Mouse (Mus musculus) forebrain, embryonic 12.5 days (tissue): Measurements from ENCODE around the gene Thrb. TPM values are rescaled to one million over a fixed set of nuclear protein-coding genes. Genes with fewer than 3 reads are reported as not detected.

Experiments
- ATAC-seq: fragments of 200-750 bp; cut with Nextera tagmentation; 2 replicates; pipeline ENCODE4 v1.8.0; 2017; ENCODE audit warnings: moderate TSS enrichment; ENCODE audit not compliant: low FRiP score
- H3K27ac ChIP-seq: fragments of 300-500 bp; sonication (generic); 2 replicates; pipeline ENCODE4 v1.5.1; 2016; ENCODE audit warnings: mild to moderate bottlenecking
- H3K27me3 ChIP-seq: fragments of 300-500 bp; sonication (generic); 2 replicates; pipeline ENCODE4 v1.6.1; 2016; ENCODE audit warnings: mild to moderate bottlenecking
- H3K36me3 ChIP-seq: fragments of 300-500 bp; sonication (generic); replicated peaks from 2 replicates; pipeline ENCODE4 v1.6.1; 2016; ENCODE audit warnings: mild to moderate bottlenecking
- H3K4me1 ChIP-seq: fragments of 300-500 bp; sonication (generic); 2 replicates; pipeline ENCODE4 v1.6.1; 2016
- H3K4me2 ChIP-seq: fragments of 300-500 bp; sonication (generic); 2 replicates; pipeline ENCODE4 v1.6.1; 2016; ENCODE audit warnings: mild to moderate bottlenecking, moderate library complexity
- H3K4me3 ChIP-seq: fragments of 300-500 bp; sonication (generic); replicated peaks from 2 replicates; pipeline ENCODE4 v1.5.1; 2016; ENCODE audit warnings: mild to moderate bottlenecking
- H3K9ac ChIP-seq: fragments of 300-500 bp; sonication (generic); 2 replicates; pipeline ENCODE4 v1.6.1; 2016; ENCODE audit warnings: mild to moderate bottlenecking
- H3K9me3 ChIP-seq: fragments of 300-500 bp; sonication (generic); 2 replicates; pipeline ENCODE4 v1.6.1; 2016
- WGBS: fragments of 180-500 bp; shearing (Covaris S2); methylation state at CpG from one replicate; pipeline ENCODE4 v1.1.7; 2016; 5-methylcytosine and 5-hydroxymethylcytosine counted together
- polyA plus RNA-seq: library from polyadenylated mRNA; unstranded; fragments of >200 nt; fragmentation: Nextera tagmentation; extraction: Ambion mirVana; gene quantifications from 2 replicates; pipeline ENCODE4 v1.2.1, GENCODE M21; 2016

The Thrb gene
- polyA plus RNA-seq, 1 experiment from 2014 or later = 1.3 TPM

DNA sequence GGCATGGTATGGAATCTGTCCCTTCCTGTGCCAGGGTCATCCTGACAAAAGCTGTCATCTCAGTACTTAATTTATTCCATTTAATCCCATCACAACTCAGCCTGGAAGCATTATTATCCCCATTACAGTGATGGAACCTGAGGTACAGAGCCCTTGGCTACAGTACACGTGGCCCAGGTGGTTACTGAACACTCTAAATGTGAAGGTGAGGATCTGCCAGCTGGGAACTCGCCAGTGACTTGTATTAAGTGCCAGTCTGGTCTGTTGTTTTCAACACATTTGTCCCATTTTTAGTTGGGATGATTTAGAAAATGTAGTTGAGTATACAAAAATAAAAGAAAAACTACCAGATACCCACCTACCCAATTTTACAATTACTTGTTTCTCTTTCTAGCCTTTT is 155.0 kb downstream of the Thrb start:
- Histone ChIP-seq H3K36me3 (no peaks in the 10 kb centered on the region), H3K4me3 (no peak overlapping the region), H3K4me2 (no peak overlapping the region), H3K9me3 (no peaks in the 10 kb centered on the region), H3K4me1 (no peaks in the 10 kb centered on the region), H3K27ac (no peak overlapping the region), H3K27me3 (no peaks in the 10 kb centered on the region), H3K9ac (no peak overlapping the region)
- 68% methylated on average over 2 of the region's 2 CpGs for WGBS
- no peak for ATAC-seq

- 85% methylated on average over 2 of the region's 2 CpGs for WGBS
- Histone ChIP-seq H3K4me2 (no peak overlapping the region), H3K4me3 (no peak overlapping the region), H3K27me3 (no peaks in the 10 kb centered on the region), H3K9me3 (no peaks in the 10 kb centered on the region), H3K36me3 (no peaks in the 10 kb centered on the region), H3K4me1 (no peaks in the 10 kb centered on the region), H3K9ac (no peak overlapping the region), H3K27ac (no peak overlapping the region)
- no peak for ATAC-seq
These were observed 158.0 kb downstream of the Thrb start for GRCm38 (mm10) chr14:17818086-17818485.

GRCm38 (mm10) chr14:17822754-17823153 is 162.7 kb downstream of the Thrb start:
- no peaks in the 10 kb centered on the region for H3K36me3 ChIP-seq
- WGBS = 83% methylated on average over 7 of the region's 7 CpGs
- H3K27me3 ChIP-seq = no peaks in the 10 kb centered on the region
- no peaks in the 10 kb centered on the region for H3K9me3 ChIP-seq
- no peaks in the 10 kb centered on the region for H3K4me1 ChIP-seq
- no peak overlapping the region for H3K27ac ChIP-seq
- no peak for ATAC-seq
- no peak overlapping the region for H3K9ac ChIP-seq
- no peak overlapping the region for H3K4me3 ChIP-seq
- no peak overlapping the region for H3K4me2 ChIP-seq

DNA sequence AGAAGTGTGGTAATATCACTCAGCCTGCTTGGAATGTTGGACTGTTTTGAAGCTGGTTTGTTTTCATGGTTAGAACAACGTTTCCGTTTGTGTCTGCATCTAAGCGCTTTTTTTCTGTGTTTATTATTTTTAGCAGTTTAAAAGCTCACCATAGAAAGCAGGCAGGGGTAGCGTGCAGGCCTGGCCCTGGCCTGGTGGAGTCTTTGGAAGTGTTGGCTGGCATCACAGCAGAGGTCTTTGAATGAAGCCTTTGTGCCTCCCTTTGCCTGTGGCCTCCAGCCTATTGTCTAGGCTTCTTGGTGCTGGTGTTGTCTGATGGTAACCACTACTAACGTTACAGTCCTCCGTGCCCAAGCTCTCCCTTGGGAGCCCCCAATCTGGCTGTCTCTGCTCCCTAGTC is 167.3 kb downstream of the Thrb start:
- Histone ChIP-seq H3K9ac (no peak overlapping the region), H3K4me1 (no peaks in the 10 kb centered on the region), H3K9me3 (no peaks in the 10 kb centered on the region), H3K4me3 (no peak overlapping the region), H3K36me3 (no peaks in the 10 kb centered on the region), H3K4me2 (no peak overlapping the region), H3K27me3 (no peaks in the 10 kb centered on the region), H3K27ac (no peak overlapping the region)
- no peak for ATAC-seq
- WGBS = 52% methylated on average over 6 of the region's 6 CpGs

DNA sequence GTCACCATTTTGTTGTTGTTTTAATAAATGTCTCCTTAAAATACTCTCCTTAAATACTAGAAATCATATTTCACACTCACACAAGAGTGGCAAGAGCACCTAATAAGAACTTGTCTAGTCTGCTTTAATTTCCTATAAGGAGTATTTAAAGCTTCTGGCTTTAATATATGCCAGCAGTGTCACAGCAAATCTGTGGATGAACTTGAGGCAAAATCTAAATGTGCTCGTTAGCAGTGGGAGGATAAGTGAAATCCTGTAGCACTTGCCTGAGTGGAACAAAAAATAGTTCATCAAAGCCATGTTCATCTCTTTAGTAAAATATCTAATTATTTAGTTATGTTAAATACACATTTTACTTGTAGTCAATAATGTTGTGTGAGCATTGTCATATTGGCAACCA is 175.7 kb downstream of the Thrb start:
- H3K9ac ChIP-seq = no peak overlapping the region
- ATAC-seq = no peak
- no peaks in the 10 kb centered on the region for H3K36me3 ChIP-seq
- no peaks in the 10 kb centered on the region for H3K4me1 ChIP-seq
- H3K9me3 ChIP-seq = no peaks in the 10 kb centered on the region
- no peak overlapping the region for H3K27ac ChIP-seq
- no peaks in the 10 kb centered on the region for H3K27me3 ChIP-seq
- H3K4me2 ChIP-seq = no peak overlapping the region
- WGBS = 57% methylated on average over 1 of the region's 1 CpGs
- no peak overlapping the region for H3K4me3 ChIP-seq

DNA sequence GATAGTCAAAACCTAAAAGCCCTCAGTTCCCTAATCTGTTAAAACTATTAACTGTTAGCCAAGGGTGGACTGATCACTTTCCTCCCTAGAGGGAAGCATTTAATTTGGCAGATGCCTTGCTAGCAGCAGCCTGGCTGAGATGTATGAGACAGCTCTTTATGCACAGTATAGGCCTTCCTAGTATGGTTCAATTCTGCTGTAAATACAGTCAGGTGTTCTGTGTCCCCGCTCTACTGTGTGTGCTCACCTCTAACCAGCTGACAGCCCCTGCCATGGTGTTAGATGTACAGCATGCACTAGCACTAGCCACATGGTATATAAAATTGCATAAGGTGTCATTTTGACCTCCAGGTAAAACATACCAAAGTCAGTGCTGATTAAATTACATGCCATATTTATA is 176.7 kb downstream of the Thrb start:
- Histone ChIP-seq H3K27me3 (no peaks in the 10 kb centered on the region), H3K4me1 (no peaks in the 10 kb centered on the region), H3K9ac (no peak overlapping the region), H3K27ac (no peak overlapping the region), H3K9me3 (no peaks in the 10 kb centered on the region), H3K36me3 (no peaks in the 10 kb centered on the region), H3K4me2 (no peak overlapping the region), H3K4me3 (no peak overlapping the region)
- ATAC-seq = no peak
- WGBS = 86% methylated on average over 1 of the region's 1 CpGs

GRCm38 (mm10) chr14:17845003-17845697 is 185.1 kb downstream of the Thrb start:
- no peak for ATAC-seq
- Histone ChIP-seq H3K4me1 (no peaks in the 10 kb centered on the region), H3K4me2 (no peak overlapping the region), H3K9me3 (no peaks in the 10 kb centered on the region), H3K36me3 (no peaks in the 10 kb centered on the region), H3K27ac (no peak overlapping the region), H3K9ac (no peak overlapping the region), H3K27me3 (no peaks in the 10 kb centered on the region), H3K4me3 (no peak overlapping the region)
- 78% methylated on average over 5 of the region's 5 CpGs for WGBS

DNA sequence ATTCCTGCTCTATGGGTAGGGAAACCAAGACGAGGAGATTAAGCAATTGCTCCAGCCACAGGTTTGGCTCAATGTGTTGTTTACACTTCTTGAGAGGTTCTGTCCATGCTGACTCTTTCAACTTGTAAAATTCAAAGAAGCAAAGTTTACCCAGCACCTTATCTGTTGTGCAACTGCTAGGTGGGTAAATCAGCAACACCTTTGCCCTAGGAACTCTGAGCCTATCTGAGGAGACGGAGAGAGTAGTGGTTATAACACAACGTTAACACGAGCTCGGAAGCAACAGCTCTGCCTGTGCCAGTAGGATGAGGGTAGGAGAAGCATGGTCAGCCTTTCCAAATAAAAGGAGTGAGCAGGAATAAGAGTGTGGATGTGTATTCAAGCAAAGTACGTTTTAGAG is 185.8 kb downstream of the Thrb start:
- H3K4me1 ChIP-seq = no peaks in the 10 kb centered on the region
- H3K9ac ChIP-seq = no peak overlapping the region
- H3K27ac ChIP-seq = no peak overlapping the region
- H3K27me3 ChIP-seq = no peaks in the 10 kb centered on the region
- 76% methylated on average over 6 of the region's 6 CpGs for WGBS
- no peak for ATAC-seq
- no peak overlapping the region for H3K4me2 ChIP-seq
- no peaks in the 10 kb centered on the region for H3K36me3 ChIP-seq
- no peaks in the 10 kb centered on the region for H3K9me3 ChIP-seq
- H3K4me3 ChIP-seq = no peak overlapping the region

DNA sequence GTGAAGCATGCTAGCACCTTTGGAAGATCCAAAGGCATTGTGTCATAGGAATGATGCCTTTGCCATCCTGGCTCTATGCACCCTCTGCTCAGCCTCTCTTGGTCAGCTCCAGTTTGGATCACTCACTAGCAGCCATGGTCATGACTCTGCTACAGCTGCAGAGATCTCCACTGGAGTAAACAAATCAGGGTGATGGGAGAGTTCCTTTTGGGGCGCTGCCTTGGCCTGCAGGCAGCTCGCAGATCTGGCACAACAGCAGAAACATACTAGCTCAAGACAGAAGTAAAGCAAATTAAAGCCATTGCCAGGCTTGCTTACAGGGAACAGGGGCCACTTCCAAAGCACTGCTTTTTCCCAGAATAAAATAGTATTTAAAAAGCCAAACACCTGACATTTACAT is 186.6 kb downstream of the Thrb start:
- H3K36me3 ChIP-seq = no peaks in the 10 kb centered on the region
- no peak overlapping the region for H3K9ac ChIP-seq
- 90% methylated on average over 2 of the region's 2 CpGs for WGBS
- no peak overlapping the region for H3K27ac ChIP-seq
- no peak overlapping the region for H3K4me2 ChIP-seq
- ATAC-seq = no peak
- H3K27me3 ChIP-seq = no peaks in the 10 kb centered on the region
- H3K4me1 ChIP-seq = no peaks in the 10 kb centered on the region
- no peaks in the 10 kb centered on the region for H3K9me3 ChIP-seq
- no peak overlapping the region for H3K4me3 ChIP-seq

DNA sequence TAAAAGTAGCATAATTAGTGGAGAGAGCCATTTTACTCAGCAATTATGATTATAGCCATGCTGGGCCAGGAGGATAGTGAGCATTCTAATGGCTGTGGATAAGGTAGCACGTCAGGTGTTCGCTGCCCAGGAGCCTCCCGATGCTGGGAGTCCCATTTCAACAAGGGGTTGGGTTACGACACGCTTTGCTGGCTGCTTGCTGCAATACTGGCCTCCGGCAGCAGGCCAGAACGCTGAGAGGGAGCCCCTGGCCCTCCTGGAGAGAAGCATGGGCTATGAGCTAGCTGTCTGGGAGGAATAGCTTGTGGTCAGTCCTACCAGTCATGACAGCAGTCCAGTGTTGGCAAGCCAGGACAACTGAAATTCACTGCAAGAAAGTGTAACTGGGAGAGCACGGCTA is 187.2 kb downstream of the Thrb start:
- H3K27me3 ChIP-seq = no peaks in the 10 kb centered on the region
- H3K36me3 ChIP-seq = no peaks in the 10 kb centered on the region
- no peak overlapping the region for H3K4me2 ChIP-seq
- no peak overlapping the region for H3K9ac ChIP-seq
- no peaks in the 10 kb centered on the region for H3K9me3 ChIP-seq
- H3K4me1 ChIP-seq = no peaks in the 10 kb centered on the region
- 53% methylated on average over 8 of the region's 8 CpGs for WGBS
- ATAC-seq = no peak
- no peak overlapping the region for H3K4me3 ChIP-seq
- H3K27ac ChIP-seq = no peak overlapping the region

DNA sequence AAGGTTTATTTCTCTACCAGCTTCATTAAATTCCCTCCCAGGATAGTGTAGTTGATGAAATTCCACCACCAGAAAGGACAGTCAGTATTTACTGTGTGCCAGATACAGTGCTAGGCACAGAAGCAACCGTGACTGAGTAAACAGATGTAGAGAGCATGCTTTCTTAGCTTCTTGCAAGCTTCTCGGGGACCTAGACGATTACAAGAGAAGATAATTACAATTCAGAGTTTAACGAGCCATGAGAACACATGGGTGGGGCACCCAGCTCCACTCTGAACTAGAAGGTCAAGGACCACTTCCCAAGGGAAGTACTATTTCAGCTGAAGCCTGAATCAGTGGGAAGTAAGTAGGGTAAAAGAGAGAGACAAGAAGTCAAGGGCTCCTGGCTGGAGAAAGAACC is 190.3 kb downstream of the Thrb start:
- no peaks in the 10 kb centered on the region for H3K36me3 ChIP-seq
- no peaks in the 10 kb centered on the region for H3K4me1 ChIP-seq
- no peak overlapping the region for H3K27ac ChIP-seq
- WGBS = 47% methylated on average over 4 of the region's 4 CpGs
- no peak overlapping the region for H3K4me3 ChIP-seq
- H3K9me3 ChIP-seq = no peaks in the 10 kb centered on the region
- no peak for ATAC-seq
- H3K4me2 ChIP-seq = no peak overlapping the region
- H3K27me3 ChIP-seq = no peaks in the 10 kb centered on the region
- H3K9ac ChIP-seq = no peak overlapping the region

DNA sequence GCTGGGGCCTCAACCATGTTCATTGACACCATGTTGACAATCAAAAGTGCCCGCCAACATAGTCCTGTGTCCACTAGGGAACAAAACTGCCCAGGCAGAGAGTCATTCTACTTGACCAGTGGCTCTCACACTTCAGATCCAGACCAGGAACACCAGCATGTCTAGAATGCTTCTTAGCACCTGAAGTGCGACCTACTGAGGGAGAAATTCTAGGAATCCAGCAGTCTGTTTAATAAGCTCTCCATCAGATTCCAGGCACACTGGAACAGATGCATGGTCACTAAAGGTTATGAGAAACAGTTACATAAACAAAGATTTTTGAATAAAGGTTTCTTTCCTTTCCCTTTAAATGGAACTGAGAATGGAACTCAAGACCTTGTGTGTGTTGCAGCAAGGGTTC is 192.2 kb downstream of the Thrb start:
- no peaks in the 10 kb centered on the region for H3K27me3 ChIP-seq
- no peaks in the 10 kb centered on the region for H3K9me3 ChIP-seq
- no peaks in the 10 kb centered on the region for H3K4me1 ChIP-seq
- H3K9ac ChIP-seq = no peak overlapping the region
- ATAC-seq = no peak
- H3K36me3 ChIP-seq = no peaks in the 10 kb centered on the region
- no peak overlapping the region for H3K4me2 ChIP-seq
- WGBS = 79% methylated on average over 2 of the region's 2 CpGs
- H3K27ac ChIP-seq = no peak overlapping the region
- no peak overlapping the region for H3K4me3 ChIP-seq

DNA sequence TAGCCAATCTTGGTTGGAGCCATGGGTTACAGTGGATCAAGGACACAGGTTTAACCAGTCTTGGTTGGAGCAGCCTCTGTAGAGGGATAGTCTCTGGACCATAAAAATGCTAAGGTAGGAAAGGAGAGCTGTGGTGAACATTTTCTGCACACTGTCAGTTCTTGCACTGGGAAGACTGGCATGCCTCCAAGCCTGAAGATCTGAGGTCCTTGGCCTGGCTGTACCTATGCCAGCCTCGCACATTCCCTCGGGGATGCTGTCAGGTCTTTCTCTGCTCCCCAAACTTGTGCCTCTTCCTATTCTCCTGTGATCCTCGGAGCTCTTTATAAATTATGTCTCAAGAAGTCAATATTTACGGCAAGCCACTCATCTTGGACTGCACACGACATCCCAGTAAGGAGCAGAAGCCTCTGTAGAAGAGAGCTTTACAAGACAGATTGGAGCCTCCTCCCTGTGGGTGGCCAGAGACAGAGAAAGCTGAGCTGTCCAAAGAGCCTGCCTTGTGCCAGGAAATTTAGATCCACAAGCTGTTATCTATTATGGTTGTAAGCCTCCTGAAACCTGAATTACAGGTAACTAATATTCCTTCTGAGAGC is 199.8 kb downstream of the Thrb start:
- Histone ChIP-seq H3K27me3 (no peaks in the 10 kb centered on the region), H3K9me3 (no peaks in the 10 kb centered on the region), H3K4me3 (no peak overlapping the region), H3K4me1 (no peaks in the 10 kb centered on the region), H3K9ac (no peak overlapping the region), H3K27ac (no peak overlapping the region), H3K4me2 (no peak overlapping the region), H3K36me3 (no peaks in the 10 kb centered on the region)
- ATAC-seq = no peak
- 77% methylated on average over 5 of the region's 5 CpGs for WGBS
